Mouse (Mus musculus) cerebellum, adult 11 months (tissue): ENCODE measurements around the gene Rpl36a-ps1.
"Not testable (repeated sequence)": the region's sequence is repeated elsewhere in the genome, so short reads cannot be mapped to it uniquely, and the experiment has no call there.

Experiments
- DNase-seq: peaks from one replicate; pipeline ENCODE4 v3.0.0; 2022

Rpl36a-ps1 gene

DNA sequence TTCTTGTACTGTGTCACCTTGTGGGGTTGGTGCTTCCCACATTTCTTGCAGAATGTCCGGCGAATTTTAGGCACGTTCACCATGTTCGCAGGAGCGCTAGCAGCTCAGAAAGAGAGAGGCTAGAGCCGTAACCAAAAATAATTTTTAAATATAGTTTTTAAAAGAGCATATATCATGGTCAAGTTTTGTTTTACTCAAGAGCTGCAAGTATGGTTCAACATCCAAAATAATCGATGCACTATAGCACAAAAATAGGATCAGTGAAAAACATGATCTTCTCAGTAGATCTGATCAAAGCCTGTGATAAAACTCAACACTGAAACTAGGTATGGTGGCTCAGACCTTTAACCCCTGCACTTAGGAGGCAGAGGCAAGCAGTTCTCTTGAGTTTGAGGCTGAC lies at the start of gene Rpl36a-ps1:
Gene Rpl36a-ps1, minus strand, starts transcription at position 101 of the 400 bp plus-strand sequence.
- DNase-seq, result no peak

DNA sequence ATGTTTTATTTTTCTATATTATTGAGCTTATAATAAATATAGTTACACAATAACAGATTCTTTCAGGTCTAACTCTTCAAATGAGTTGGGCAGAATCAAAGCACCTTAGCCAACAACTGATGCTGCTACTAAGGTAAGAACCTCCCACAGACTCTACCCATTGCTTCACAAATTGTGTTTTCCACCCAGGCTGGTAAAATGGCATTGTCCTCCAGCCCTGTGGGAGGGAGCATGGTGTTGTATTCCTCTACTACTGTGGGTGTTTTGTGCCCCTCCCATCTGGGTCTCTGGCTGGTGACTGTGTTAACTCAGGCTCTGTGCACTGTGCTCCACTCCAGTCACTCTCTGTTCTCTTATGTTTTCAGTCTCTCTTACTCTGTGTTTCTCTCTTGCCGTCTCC lies 49.4 kb upstream of the Rpl36a-ps1 start:
- no peak for DNase-seq

DNA sequence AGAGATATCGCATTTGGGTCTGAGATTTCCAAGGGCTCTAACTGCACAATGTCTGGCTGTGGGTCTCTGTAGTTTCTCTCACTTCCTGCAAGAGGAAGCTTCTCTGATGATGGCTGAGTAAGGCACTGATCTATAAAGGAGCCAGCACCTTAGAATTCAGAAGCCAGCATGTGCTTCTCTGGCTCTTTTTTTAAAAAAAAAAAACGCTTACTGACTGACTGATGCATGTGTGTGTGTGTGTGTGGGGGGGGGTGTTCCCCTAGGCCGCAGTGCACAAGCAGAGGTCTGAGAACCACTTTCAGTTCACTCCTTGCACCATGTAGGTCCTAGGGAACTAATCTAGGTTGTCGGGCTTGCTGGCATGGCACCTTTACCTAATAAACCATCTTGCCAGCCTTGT lies 47.3 kb upstream of the Rpl36a-ps1 start:
- DNase-seq, result no peak

DNA sequence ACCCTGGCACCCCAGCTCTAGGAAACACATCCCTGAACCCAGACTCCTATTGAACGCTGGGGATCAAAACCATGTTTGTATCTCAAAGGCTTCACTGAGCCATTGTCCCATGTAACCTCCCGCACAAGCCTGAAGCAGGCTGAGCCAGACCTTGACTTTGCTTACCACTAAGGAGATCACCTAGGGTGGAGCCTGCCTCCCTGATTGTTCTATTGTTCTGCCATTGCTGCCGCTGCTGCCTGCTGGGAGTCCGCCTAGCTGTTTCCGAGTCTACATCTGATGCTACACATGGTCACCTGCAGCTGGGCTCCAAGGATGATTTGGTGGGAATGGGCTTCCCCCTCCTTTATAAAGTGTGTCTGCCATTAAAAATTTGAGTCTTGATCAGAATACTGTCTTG lies 45.2 kb upstream of the Rpl36a-ps1 start:
- DNase-seq, result not testable (repeated sequence)

DNA sequence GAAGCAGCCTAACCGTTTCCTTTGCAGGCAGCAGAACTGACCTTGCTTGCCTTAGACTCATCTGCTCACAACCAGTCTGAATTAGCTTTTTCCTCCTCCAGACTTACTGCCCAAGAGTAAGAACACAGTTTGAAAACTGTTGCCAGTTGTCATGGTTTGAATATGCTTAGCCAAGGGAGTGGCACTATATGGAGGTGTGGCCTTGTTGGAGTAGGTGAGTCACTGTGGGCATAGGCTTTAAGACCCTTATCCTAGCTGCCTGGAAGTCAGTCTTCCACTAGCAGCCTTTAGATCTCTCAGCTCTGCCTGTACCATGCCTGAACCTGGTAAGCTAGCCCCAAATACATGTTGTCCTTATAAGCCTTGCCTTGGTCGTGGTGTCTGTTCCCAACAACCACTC lies 43.6 kb upstream of the Rpl36a-ps1 start:
- no peak for DNase-seq

DNA sequence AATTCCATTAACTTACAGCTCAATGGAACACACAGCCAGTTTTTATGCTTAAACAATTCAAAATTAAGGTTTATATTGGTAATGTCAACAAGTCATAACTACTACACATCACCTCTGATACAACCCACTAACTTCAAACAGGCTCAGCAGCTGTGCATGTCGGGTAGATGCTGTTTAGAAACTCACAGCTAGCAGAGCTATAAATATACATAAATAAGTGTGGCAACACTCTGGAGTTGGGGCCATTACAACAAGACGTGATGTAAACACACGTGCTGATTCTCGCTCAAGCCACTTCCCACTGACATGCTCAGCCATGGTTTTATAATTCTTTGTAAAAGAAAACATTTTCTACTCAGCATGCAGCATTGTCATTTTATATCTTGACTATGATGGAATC lies 41.9 kb upstream of the Rpl36a-ps1 start:
- DNase-seq, result no peak

DNA sequence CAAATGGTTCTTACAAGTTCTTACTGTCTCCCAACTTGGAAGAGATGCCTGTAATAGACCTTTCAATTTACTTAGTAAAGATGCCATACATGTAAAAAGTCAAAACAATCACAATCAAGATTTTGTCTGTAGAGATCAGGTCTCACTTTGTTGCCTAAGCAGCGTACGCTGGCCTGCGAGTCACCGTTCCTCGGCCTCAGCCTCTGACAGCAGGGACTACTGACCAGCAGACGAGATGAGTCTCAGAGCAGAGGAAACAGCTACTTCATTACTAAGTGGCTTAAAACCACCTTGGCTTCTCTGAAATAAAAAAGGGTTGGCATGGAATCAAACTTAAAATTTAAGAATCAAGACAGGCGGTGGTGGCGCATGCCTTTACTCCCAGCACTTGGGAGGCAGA lies 40.7 kb upstream of the Rpl36a-ps1 start:
- not testable (repeated sequence) for DNase-seq

DNA sequence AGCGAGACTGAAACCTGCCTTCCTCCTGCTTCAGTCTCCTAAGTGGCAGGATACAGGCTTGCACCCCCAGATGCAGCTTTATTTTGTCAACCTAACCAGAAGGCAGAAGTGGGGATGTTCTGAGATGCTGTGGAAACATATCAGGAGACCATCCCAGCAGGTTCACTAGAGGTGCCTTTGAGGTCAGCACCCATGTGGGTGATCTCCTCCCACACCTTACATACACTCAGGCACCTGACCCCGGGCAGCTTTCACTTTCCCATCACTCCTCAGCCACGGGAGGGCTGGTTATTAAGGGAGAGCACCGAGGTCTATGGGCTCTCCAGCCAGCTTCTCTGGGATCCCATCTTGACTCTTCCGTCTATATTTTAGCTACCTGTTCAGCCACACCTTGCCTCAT lies 38.5 kb upstream of the Rpl36a-ps1 start:
- DNase-seq, result no peak

DNA sequence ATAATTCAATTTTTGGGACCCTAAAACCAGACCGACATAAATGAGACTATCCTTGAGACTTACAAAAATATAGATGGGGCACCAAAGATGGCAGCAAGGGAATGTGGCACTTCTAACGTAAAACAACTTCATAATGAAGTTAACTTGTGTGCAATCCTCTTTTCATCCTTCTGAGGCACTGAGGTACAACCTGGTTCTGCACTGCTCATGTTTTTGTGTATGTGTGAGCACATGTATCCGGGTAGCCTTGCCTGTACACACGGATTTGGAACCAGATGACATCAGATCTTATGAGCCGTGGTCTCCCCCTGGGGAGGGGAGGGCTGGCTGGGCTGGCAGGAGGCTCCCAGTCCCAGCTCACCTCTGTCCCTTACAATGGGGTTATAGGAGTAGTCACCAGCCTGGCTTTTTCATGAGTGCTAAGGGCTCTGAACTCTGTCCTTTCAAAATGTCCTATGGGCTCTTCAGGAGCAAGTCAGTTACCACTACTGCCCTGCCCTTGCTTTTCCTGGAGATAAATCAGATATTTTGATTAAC lies 37.3 kb upstream of the Rpl36a-ps1 start:
- DNase-seq, result no peak

DNA sequence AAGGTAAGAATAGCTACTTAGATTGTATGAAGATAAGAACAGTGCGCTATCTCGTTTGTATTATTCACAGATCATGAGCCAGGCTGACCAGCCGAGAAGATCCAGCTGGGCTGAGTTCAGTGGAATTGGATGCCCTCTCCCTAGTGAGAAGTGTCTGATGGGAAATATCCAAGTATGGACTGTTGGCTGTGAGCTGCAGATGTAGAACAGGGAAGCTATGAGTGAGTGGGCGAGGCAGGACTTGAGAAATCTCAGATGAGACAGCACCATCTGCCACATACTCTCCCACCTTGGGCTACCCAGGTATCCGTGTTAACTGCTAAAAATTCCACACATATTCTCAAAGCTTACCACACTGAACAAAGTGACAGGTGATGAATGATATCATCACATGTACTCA lies 35.9 kb upstream of the Rpl36a-ps1 start:
- no peak for DNase-seq

DNA sequence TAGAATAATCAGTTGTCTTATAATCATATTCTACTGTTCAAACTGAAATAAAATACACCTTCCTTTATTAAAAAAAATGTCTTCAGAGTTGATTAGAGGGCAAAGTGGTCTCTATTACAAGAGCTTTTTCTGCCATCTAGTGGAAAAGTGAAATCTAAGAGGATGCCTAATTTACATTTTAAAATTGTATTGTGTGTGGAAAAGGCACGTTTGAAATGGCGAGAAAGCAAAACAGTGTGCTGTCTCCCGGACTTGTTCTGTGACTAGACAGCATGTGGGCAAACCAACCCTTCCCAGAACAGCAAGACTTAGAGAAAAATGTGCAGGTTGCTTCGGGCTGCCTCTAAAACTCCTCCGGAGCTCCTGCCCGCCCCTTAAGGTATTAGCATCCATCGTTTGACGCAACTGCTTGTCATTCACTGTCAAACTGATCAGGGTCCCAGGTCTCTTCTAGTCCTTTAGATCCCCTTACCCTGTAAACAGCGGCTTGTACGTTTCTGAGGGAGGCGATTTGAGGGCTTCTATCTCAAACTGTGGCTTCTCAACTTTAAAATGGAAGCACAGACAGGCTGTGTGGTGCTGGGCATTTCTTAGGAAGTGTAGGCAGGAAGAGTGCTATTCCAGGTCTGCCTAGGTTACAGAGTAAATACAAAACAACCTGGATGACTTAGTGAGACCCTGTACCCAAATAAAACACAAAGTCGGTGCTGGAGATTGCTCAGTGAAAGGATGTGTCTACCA lies 28.4 kb upstream of the Rpl36a-ps1 start:
- no peak for DNase-seq

DNA sequence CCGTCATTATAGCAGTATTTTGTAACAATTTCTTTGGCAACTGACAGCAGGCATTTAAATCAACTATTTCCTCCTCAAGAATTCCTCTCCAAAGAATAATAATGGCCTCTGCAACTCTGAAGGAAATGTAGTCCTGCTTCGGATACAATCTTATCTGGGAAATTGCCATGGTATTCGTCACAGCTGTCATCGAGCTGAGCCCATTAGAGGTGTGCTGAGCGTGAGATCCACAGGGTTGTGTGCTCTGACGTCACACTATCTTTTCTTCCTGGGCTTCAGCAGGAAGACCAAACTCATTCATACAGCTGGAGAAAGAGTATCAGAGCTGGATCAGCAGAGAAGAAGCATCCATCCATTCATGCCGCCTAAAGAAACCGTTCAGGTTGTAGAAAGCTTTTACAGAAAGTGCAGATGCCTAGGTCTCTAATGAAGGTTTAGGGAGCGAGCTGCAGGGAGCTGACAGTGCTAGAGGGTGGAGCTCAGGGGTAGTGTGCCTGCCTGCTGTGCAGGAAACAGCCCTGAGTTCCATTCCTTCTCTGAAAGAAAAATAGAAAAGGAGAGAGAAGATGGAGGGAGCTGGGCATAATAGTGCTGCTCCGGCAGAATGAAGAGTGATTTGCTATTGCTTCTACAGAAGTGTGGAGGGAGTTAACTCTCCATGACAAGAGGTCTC lies 25.2 kb upstream of the Rpl36a-ps1 start:
- no peak for DNase-seq

DNA sequence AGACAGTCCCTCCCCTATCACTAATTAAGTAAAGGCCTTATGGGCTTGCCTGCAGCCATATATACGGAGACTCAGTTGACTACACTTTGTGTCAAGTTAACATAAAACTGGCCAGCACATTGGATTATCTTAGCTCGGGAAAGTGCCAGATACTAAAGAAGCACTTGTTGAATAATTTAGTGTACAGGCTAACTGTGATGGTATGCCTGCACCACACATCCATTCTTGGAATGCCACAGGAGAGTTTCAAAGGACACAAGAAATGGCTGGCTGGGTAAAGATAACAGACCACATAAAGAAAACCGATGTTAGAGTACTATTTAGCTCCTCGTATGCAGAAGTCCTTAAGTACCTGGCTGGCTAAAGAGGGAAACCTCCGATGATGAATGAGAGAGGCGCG lies 24.6 kb upstream of the Rpl36a-ps1 start:
- DNase-seq, result no peak

DNA sequence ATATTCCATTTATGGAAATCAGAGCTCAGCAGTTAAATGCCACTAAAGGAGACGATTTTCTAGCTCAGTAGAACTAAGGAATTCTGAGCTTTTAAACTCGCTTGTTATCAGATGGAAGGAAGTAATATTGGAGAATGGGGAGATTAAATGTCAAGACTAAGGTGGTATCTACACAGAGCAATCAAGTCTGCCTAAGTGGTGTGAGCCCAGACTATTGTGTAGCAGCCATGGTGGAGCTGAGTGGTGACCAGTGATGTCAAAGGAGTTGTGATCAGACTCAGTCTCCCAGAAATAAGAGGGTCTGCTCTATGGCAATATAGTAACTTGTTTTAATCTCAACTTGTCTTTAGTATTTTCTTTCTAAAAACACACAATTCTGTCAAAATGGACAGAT lies 16.8 kb upstream of the Rpl36a-ps1 start:
- DNase-seq, result no peak

DNA sequence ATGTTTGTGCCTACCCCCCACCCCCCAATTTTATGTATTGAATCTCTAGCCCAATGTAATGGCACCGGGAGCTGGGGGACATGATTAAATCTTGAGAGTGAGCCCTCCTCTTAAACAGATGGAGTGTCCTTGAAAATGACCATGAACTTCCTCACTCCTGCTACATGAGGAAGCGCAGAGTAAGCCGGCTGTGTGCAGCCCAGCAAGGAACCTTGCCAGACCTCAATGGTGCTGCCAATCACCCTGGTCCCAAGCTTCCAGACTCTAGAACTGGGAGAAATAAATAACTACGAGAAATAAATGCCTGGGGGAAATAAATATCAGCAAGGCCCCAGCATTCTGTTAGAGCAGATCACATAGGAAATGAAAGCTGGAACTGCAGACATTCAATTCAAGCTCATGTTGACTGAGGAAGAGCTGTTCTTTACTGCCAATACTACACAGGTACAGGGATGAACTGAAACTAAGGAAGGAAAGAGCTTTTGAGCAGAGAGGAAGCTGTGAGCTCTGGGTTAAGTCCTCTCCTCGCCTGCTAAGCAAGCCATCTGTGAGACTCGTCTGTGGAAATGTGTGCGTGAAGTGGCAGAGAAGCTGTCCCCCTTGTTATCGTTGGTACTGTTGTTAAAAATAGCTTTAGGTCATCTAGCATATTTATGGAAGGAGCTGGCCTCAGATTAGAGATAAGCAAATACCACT lies 16.3 kb upstream of the Rpl36a-ps1 start:
- DNase-seq, result no peak

DNA sequence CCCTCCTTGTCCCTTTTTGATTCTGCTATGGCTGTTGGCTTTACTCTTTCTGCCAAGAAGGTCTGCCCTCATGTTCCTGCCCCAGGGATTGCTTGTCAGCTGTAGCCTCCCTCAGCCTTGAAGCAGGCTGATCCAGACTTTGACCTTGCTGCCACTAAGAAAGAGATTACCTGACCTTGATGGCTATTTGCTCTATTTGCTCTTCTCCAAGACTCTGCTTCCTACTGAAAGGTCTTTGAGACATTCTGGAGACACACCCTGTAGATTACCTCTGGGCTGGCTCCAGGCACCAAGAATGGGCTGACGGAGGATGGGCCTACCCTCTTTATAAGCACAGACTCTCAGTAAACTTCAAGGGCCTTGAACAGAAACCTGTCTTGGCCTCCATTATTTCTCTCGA lies 1.6 kb downstream of the Rpl36a-ps1 start:
- DNase-seq, result no peak

DNA sequence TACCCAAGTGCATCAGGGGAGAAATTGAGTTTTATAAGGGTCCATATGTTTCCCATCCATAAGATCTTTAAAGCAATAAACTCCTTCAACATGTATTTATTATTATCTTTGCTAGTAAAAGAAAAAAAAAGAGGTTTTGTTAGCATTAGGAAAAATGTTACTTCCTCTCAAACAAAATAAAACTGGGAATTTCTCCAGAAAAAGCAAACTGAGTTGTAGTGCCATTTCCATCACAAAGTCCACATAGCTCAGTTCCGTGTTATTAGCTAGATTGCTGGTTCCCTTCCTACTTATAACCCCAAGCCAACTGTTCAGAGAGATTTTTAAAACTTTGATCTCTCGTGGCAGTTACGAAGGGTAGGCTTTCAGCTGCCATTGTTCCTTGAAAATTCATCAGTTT lies 3.5 kb downstream of the Rpl36a-ps1 start:
- DNase-seq, result no peak

DNA sequence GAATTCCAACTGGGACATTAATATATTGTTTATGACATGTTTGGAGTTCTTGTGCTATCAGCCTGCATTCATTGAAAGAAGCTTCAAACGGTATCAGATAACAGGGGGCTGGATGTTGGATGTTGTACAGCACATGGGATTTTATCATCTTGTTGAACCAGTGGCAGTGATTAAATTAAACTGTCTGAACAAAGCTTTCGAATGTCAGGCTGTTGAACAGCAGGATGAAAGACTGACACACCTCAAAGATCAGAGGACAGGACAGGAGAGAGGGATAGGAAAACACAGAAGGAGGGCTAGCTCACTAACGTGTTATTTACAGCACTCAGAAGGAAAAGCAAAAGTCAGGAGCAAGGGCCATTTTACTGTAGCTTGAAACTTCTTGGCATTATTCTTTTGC lies 4.3 kb downstream of the Rpl36a-ps1 start:
- DNase-seq, result no peak

DNA sequence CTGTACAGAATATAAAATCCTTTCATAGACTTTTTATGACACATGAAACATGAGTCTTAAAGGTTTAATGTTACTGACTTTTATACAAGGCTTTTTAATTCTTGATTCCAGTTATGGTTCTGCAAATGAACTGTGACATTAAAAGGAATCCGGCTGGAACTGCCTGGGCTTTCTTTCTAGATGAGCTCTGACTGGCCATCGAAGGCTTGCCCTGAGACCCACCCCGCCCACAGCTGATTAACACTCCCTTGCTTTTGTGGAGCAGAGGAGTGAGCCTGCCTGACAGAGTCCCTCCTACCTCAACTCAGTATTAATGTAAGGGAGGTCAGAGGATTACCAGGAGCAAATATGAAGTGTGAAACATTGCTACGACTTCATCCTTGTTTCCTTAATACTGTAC lies 22.2 kb downstream of the Rpl36a-ps1 start:
- no peak for DNase-seq

DNA sequence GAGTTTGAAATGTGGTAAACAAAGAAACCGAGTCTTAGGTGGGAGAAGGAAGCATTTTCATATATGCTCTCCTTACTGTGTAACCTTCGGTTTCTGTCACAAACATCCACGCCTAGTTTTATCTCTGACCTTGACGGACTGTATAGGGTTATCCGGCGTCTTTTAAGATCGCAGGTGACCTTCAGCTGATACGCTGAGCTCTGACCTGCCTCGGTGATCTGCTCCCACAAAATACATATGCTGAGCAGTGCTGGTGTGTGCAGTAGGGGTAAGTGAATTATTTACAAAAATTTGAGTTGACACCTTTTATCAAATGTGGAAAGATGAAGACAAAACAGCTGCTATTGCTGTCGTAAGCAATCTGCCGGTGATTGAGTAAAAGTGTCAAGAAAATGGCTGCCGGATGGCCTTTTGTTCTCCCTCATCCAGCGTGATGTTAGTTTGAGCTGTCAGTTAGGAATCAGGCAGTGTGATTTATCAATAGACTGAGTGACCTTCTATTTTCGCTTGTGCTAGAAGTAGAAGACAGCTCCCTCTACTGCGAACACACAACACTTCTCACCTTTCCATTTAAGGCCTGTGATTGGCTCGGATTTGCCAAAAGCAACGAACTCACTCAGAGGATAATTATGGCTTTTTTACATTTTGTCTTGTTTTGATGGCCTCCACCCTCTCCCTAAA lies 35.0 kb downstream of the Rpl36a-ps1 start:
- DNase-seq, result no peak

DNA sequence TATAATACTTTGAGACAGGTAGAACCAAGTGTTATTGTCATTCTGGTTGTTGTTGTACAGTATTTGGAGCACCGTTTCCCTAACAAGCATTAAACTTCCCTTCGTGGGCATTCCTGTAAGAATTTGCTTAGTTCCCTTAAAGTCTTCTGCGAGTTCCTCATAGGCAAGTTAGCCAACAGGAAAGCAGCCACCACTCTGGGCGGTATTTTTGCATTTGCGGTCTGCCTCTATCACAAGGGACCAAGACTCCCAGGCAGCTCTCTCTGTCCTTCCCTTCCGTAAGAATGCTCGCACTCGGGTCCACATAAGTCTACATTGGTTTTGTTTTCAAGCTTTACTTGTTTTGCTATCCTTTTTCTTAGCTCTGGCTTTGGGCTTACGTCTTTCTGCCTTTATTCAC lies 37.3 kb downstream of the Rpl36a-ps1 start:
- DNase-seq, result no peak

DNA sequence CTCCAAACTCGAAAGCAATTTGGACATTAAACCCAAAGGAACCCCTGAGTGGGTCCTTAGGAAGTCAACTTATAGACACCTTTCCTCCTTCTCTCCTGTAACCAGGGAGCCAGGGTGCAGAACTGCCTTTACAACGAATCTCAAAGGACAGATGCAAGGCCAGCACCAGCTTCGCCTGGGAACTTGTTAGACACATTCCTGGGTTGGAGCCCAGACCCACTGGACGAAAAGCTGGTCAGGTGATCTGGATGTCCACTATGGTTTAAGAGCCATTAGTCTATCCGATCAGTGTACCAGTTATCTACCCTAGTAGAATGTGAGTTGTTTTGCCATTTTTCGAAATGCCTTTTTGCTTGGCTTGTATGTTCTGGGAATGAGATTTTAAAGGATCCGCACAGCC lies 41.7 kb downstream of the Rpl36a-ps1 start:
- DNase-seq, result no peak

DNA sequence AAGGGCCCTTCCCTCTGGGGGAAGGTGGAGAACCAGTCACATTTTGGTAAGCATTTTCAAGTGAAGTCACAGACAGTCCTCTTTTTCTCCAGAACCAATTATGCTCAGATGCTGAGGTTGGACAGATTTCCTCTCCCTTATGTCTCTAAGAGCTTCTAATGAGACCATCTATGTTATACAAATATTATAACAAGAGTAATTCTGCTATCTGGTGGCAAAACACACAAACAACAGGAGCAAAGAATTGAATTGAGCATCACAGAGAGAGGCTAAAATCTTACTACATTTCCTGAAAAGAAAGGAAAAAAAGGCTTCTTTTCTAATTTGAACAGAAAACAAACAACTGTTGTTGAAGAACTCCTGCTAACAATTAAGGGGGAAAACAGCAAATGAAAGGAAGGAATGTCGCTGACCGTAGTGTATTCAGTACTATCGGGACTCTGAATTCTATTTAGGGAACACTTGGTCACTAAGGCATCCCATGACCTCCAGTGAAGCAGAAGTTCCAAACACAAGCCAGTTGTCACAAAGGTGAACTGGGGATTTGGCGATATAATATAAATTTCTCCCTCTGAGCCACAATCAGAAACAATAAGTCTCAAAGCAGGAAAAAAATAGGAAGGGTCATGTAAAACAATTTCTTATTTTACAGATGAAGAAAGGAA lies 42.4 kb downstream of the Rpl36a-ps1 start:
- DNase-seq, result no peak
